Mouse (Mus musculus) spleen, postnatal 36 days (tissue): ENCODE data around the gene Fermt3.

ENCODE experiments used
- DNase-seq, 2 experiments: peaks; one replicate each; pipeline ENCODE4 v3.0.0; 2022; ENCODE audit warnings: low spot score in 2 of 2, mixed read lengths in 1 of 2

The Fermt3 gene

GRCm38 (mm10) chr19:7039088-7039720, 19.9 kb upstream of the Fermt3 start:
- DNase-seq, result peak; percentile 43 to 53

- no peak for DNase-seq
Measured at GRCm38 (mm10) chr19:7034006-7034405, 14.7 kb upstream of the Fermt3 start.

- DNase-seq, result no peak
Measured at GRCm38 (mm10) chr19:7029531-7029930, 10.3 kb upstream of the Fermt3 start.

GRCm38 (mm10) chr19:7020224-7020641, 964 bp upstream of the Fermt3 start:
- DNase-seq, result peak; percentile 71 to 77

- no peak for DNase-seq
Measured at GRCm38 (mm10) chr19:7018546-7018945, 723 bp downstream of the Fermt3 start.

GRCm38 (mm10) chr19:7017541-7018457, 1.5 kb downstream of the Fermt3 start:
- peak; percentile 79 to 80 for DNase-seq

- DNase-seq, result no peak
Measured at GRCm38 (mm10) chr19:7014481-7015135, 4.7 kb downstream of the Fermt3 start.

- no peak for DNase-seq
Measured at GRCm38 (mm10) chr19:7013984-7014383, 5.3 kb downstream of the Fermt3 start.

- DNase-seq, result no peak
Measured at GRCm38 (mm10) chr19:7012426-7012825, 6.8 kb downstream of the Fermt3 start.

GRCm38 (mm10) chr19:7006892-7007593, 12.2 kb downstream of the Fermt3 start:
- DNase-seq, result no peak

GRCm38 (mm10) chr19:6999360-7000063, 19.8 kb downstream of the Fermt3 start:
- DNase-seq, result no peak

GRCm38 (mm10) chr19:6997721-6998290, 21.5 kb downstream of the Fermt3 start:
- DNase-seq, result no peak

- peak; percentile 74 to 80 for DNase-seq
Measured at GRCm38 (mm10) chr19:6996006-6996405, 23.3 kb downstream of the Fermt3 start, which contains the start of the genes Nudt22 and Trpt1. Gene Nudt22 (minus strand): TSS chr19:6996117. Gene Trpt1 (plus strand): TSS chr19:6996131.

- no peak for DNase-seq
Measured at GRCm38 (mm10) chr19:6995255-6995991, 23.8 kb downstream of the Fermt3 start.

GRCm38 (mm10) chr19:6994489-6994888, 24.8 kb downstream of the Fermt3 start:
- no peak for DNase-seq

- DNase-seq, result no peak
Measured at GRCm38 (mm10) chr19:6994002-6994401, 25.3 kb downstream of the Fermt3 start.

GRCm38 (mm10) chr19:6993011-6993770, 26.1 kb downstream of the Fermt3 start:
- DNase-seq, result no peak

GRCm38 (mm10) chr19:6992011-6992858, 27.0 kb downstream of the Fermt3 start, which contains the start of gene Dnajc4:
Gene Dnajc4 (minus strand): TSS chr19:6992572.
- peak; percentile 98 to 99 for DNase-seq
